Mouse (Mus musculus): ENCODE measurements at regions not wholly inside any gene's neighbourhood (a gene's known extent, or its start where the extent isn't known, plus 50 kb on each side); places are given as distances from the start of the nearest gene placed in this dataset.

DNA sequence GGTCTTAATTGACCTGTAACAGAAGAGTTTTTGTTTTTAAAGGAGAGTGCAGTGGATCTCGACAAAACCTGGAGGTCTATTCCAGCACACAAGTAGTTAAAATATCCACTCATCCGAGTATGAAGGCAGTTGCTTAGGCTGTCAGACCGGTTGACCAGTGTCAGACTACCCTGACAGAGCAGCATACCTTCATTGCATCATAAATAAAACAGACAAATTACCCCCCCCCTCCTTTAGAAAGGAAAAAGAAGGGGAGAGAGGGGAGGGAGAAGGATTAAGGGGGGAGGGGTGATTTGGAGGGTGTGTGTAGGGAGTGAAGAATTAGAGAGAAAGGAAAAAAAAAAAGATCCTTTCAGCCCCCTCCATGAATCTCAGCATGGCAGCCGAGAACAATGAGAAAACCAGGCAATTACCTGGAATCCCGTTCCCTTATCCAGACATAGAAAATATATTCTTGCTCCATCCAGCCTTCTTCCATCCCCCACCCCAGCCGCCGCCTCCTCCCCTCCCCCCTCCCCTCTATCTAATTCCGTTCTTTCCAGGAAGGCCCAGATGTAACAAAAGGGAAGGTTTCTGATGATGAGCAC lies 122.2 kb upstream of the Zfhx3 start:
- Histone ChIP-seq H3K4me2 (replicated peaks; ENCODE audit: low read depth) (no peak overlapping the region), H3K27me3 (ENCODE audit: control insufficient read depth, insufficient read depth, low read length) (no peaks in the 10 kb centered on the region), H3K36me3 (ENCODE audit: control insufficient read depth, insufficient read depth, low read length) (no peaks in the 10 kb centered on the region), H3K4me1 (replicated peaks; ENCODE audit: control insufficient read depth, insufficient read depth) (no peaks in the 10 kb centered on the region), H3K9ac (ENCODE audit: low read length) (no peak overlapping the region), H3K9me3 (ENCODE audit: control insufficient read depth, low read length) (no peaks in the 10 kb centered on the region), H3K27ac (replicated peaks) (no peak overlapping the region), H3K4me3 (ENCODE audit: low read depth, low read length) (no peak overlapping the region)
- ATAC-seq (ENCODE audit: low FRiP score, low TSS enrichment) (no peak), DNase-seq (ENCODE audit: low spot score) (no peak)
- 17% methylated on average over 8 of the region's 8 CpGs for WGBS
- TF ChIP-seq EP300 (optimal IDR thresholded peaks at IDR 0.05): no peak

GRCm38 (mm10) chr8:107821522-107821921 lies 120.9 kb upstream of the Zfhx3 start:
- DNase-seq (ENCODE audit: low spot score): no peak
- TF ChIP-seq CTCF (IDR thresholded peaks at IDR 0.05; ENCODE audit: low read depth) (no peak), EP300 (optimal IDR thresholded peaks at IDR 0.05) (no peak)
- Histone ChIP-seq H3K27ac (replicated peaks) (no peak overlapping the region), H3K9ac (ENCODE audit: low read length) (no peak overlapping the region), H3K4me3 (ENCODE audit: low read depth, low read length) (no peak overlapping the region), H3K9me3 (ENCODE audit: control insufficient read depth, low read length) (no peaks in the 10 kb centered on the region), H3K4me2 (replicated peaks; ENCODE audit: low read depth) (no peak overlapping the region), H3K27me3 (ENCODE audit: control insufficient read depth, insufficient read depth, low read length) (no peaks in the 10 kb centered on the region), H3K36me3 (ENCODE audit: control insufficient read depth, insufficient read depth, low read length) (no peaks in the 10 kb centered on the region), H3K4me1 (replicated peaks; ENCODE audit: control insufficient read depth, insufficient read depth) (no peaks in the 10 kb centered on the region)
- ATAC-seq (ENCODE audit: low FRiP score, low TSS enrichment): no peak
- 32% methylated on average over 6 of the region's 6 CpGs for WGBS

GRCm38 (mm10) chr8:107824096-107824495 lies 118.3 kb upstream of the Zfhx3 start:
- Histone ChIP-seq H3K27ac (replicated peaks) (no peak overlapping the region), H3K36me3 (ENCODE audit: control insufficient read depth, insufficient read depth, low read length) (no peaks in the 10 kb centered on the region), H3K4me3 (ENCODE audit: low read depth, low read length) (no peak overlapping the region), H3K4me2 (replicated peaks; ENCODE audit: low read depth) (no peak overlapping the region), H3K9ac (ENCODE audit: low read length) (no peak overlapping the region), H3K27me3 (ENCODE audit: control insufficient read depth, insufficient read depth, low read length) (no peaks in the 10 kb centered on the region), H3K4me1 (replicated peaks; ENCODE audit: control insufficient read depth, insufficient read depth) (no peaks in the 10 kb centered on the region), H3K9me3 (ENCODE audit: control insufficient read depth, low read length) (no peaks in the 10 kb centered on the region)
- no peak for TF ChIP-seq CTCF (IDR thresholded peaks at IDR 0.05; ENCODE audit: low read depth)
- TF ChIP-seq EP300 (optimal IDR thresholded peaks at IDR 0.05): no peak
- ATAC-seq (ENCODE audit: low FRiP score, low TSS enrichment) (no peak), DNase-seq (ENCODE audit: low spot score) (no peak)
- WGBS: 40% methylated on average over 7 of the region's 7 CpGs

DNA sequence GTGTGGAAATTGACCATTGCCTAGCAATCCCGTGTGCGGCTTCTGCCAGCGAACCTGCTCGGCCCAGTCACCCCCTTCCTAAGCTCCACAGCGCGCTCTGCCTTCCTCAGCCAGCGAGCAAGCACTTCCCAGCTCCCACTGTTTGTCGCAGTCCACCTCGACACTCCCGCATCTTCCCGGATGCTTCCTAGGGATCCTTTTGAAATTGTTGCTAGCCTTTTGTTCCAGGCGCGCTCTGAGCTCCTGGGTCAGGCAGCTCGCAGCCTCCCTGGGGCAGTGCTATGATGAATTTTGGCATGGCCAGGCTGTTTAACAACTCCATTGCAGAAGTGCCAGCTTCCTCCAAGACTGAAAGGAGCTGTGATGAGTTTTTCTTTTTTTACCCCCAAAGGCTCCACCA lies 117.8 kb upstream of the Zfhx3 start:
- no peaks in the 10 kb centered on the region for H3K27me3 ChIP-seq (ENCODE audit: control insufficient read depth, insufficient read depth, low read length)
- DNase-seq (ENCODE audit: low spot score): peak; percentile 13
- H3K4me3 ChIP-seq (ENCODE audit: low read depth, low read length): no peak overlapping the region
- H3K9me3 ChIP-seq (ENCODE audit: control insufficient read depth, low read length): no peaks in the 10 kb centered on the region
- no peaks in the 10 kb centered on the region for H3K4me1 ChIP-seq (replicated peaks; ENCODE audit: control insufficient read depth, insufficient read depth)
- TF ChIP-seq CTCF (IDR thresholded peaks at IDR 0.05; ENCODE audit: low read depth) (0 out of 2 replicates have a peak, but pooled peaks have one; percentile 12), EP300 (optimal IDR thresholded peaks at IDR 0.05) (no peak)
- WGBS: 8% methylated on average over 14 of the region's 14 CpGs
- H3K9ac ChIP-seq (ENCODE audit: low read length): no peak overlapping the region
- peak overlapping the region; percentile 34 for H3K4me2 ChIP-seq (replicated peaks; ENCODE audit: low read depth)
- H3K36me3 ChIP-seq (ENCODE audit: control insufficient read depth, insufficient read depth, low read length): no peaks in the 10 kb centered on the region
- no peak overlapping the region for H3K27ac ChIP-seq (replicated peaks)
- no peak for ATAC-seq (ENCODE audit: low FRiP score, low TSS enrichment)

DNA sequence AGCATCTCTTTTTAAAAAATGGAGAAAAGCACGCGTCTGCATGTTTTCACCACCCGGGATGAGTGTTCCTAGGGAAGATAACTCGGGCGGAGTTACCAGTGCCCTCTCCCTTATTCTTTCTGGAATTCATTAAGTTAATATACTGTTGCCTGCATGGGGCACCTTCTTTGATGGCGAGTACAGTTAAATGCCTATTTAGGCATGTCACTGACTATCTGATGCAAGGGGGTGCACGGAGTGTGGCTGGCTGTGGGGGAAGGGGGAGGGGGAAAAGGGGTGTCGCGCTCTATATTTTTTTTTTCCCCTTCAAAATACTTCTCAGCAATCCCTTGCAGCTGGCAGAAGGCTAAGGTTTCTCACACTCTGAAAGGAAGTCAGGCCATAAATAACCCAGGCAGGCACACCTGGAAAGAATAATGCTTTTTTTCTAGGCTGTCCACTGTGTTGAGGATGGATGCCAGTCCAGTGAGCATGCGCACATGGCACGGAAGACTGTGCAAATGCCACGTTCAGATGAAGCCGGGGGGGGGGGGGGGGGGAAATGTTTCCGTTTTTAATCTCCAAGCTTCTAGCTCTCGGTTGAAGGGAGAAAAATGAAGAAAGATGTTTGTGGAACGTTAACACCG lies 114.8 kb upstream of the Zfhx3 start:
- WGBS: 54% methylated on average over 17 of the region's 17 CpGs
- no peak for DNase-seq (ENCODE audit: low spot score)
- no peaks in the 10 kb centered on the region for H3K27me3 ChIP-seq (ENCODE audit: control insufficient read depth, insufficient read depth, low read length)

DNA sequence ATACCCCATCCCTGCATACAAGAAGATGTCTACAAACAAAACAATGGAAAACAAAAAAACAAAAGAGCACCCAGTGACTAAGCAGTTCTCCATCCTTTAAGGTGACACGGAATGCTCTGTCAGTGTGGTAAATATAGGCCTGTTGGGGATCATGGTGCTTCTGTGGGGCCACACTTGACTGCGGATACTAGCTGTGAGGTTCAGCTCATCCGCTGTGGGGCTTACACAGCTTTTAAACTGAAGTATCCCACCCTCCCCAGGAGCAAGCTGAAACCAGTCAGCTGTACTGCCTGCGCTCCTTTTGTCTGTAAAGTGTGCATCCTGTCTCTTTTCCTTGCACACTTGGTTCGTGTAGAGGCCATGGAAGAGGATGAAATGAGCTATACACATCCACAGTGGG lies 113.9 kb upstream of the Zfhx3 start:
- DNase-seq (ENCODE audit: low spot score) (no peak), ATAC-seq (ENCODE audit: low FRiP score, low TSS enrichment) (no peak)
- Histone ChIP-seq H3K9me3 (ENCODE audit: control insufficient read depth, low read length) (no peaks in the 10 kb centered on the region), H3K27me3 (ENCODE audit: control insufficient read depth, insufficient read depth, low read length) (no peaks in the 10 kb centered on the region), H3K4me2 (replicated peaks; ENCODE audit: low read depth) (no peak overlapping the region), H3K9ac (ENCODE audit: low read length) (no peak overlapping the region), H3K4me3 (ENCODE audit: low read depth, low read length) (no peak overlapping the region), H3K36me3 (ENCODE audit: control insufficient read depth, insufficient read depth, low read length) (no peaks in the 10 kb centered on the region), H3K4me1 (replicated peaks; ENCODE audit: control insufficient read depth, insufficient read depth) (no peaks in the 10 kb centered on the region), H3K27ac (replicated peaks) (no peak overlapping the region)
- TF ChIP-seq EP300 (optimal IDR thresholded peaks at IDR 0.05) (no peak), CTCF (IDR thresholded peaks at IDR 0.05; ENCODE audit: low read depth) (no peak)
- WGBS: 85% methylated on average over 5 of the region's 5 CpGs

More for the DNA sequence above, 114.8 kb upstream of the Zfhx3 start:
- H3K36me3 ChIP-seq (ENCODE audit: control insufficient read depth, insufficient read depth, low read length): no peaks in the 10 kb centered on the region
- no peak overlapping the region for H3K4me2 ChIP-seq (replicated peaks; ENCODE audit: low read depth)
- no peak overlapping the region for H3K9ac ChIP-seq (ENCODE audit: low read length)
- H3K4me3 ChIP-seq (ENCODE audit: low read depth, low read length): no peak overlapping the region
- H3K27ac ChIP-seq (replicated peaks): no peak overlapping the region
- H3K9me3 ChIP-seq (ENCODE audit: control insufficient read depth, low read length): no peaks in the 10 kb centered on the region
- TF ChIP-seq CTCF (IDR thresholded peaks at IDR 0.05; ENCODE audit: low read depth) (no peak), EP300 (optimal IDR thresholded peaks at IDR 0.05) (no peak)
- no peaks in the 10 kb centered on the region for H3K4me1 ChIP-seq (replicated peaks; ENCODE audit: control insufficient read depth, insufficient read depth)
- no peak for ATAC-seq (ENCODE audit: low FRiP score, low TSS enrichment)
